Mouse (Mus musculus): ENCODE measurements at regions not wholly inside any gene's neighbourhood (a gene's known extent, or its start where the extent isn't known, plus 50 kb on each side); places are given as distances from the start of the nearest gene placed in this dataset.

- no peak for DNase-seq
These were observed 900.5 kb upstream of the 1700015G11Rik start for GRCm38 (mm10) chr7:52915981-52916380.

DNA sequence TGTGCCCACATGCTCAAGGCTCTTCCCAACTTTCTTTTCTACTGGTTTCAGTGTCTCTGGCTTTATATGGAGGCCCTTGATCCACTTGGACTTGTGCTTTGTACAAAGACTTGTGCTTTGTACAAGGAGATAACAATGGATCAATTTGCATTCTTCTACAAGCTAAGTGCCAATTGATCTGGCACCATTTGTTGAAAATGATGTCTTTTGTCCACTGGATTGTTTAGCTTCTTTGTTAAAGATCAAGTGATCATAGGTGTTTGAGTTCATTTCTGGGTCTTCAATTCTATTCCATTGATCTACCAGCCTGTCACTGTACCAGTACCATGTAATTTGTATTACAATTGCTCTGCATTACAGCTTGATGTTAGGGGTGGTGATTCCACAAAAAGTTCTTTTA is 895.8 kb upstream of the 1700015G11Rik start:
- no peak for DNase-seq

DNA sequence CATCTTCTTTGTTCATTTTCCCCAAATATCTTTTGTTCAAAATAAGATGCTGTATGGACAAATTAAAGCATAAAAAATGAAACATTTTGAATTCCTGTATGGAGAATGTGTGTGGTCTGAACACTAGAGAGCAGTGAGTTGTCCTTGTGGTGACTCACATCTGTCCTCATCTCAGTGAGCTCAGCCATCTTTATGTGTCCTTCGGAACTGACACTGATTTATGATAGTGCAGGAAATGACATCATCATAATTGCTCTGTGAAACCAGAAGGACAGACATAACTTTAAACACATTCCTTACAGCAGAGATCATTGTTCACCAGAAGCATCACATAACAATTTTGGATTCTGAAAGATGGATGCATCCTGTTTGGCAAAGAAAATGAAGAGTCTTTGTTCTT is 850.2 kb upstream of the 1700015G11Rik start:
- peak; percentile 0 for DNase-seq

DNA sequence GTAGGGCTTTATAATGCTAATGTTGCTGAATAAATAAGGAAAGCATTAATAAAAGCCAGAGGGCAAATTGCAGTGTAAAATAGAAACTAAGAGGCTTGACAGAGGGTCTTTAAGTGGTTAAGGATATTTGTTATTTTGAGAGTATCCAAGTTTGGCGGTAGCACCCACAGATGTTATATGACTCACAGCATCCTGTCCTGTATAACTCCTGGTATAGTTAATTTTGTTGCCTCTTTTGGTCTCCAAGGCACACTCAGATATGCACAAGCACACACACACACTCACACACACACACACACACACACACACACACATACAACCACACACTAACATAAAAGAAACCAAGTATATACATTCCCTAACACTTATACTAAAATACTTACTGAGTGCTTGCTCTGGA is 806.8 kb upstream of the 1700015G11Rik start:
- DNase-seq = no peak

- no peak for DNase-seq
These were observed 792.6 kb upstream of the 1700015G11Rik start for GRCm38 (mm10) chr7:52808178-52808577.
